Mouse (Mus musculus): ENCODE measurements around the gene Slc35b4. TPM values are rescaled to one million over a fixed set of nuclear protein-coding genes. Genes with fewer than 3 reads are reported as not detected.

The Slc35b4 gene
- polyA plus RNA-seq, 2 experiments, result 8.4 to 17.0 TPM

DNA sequence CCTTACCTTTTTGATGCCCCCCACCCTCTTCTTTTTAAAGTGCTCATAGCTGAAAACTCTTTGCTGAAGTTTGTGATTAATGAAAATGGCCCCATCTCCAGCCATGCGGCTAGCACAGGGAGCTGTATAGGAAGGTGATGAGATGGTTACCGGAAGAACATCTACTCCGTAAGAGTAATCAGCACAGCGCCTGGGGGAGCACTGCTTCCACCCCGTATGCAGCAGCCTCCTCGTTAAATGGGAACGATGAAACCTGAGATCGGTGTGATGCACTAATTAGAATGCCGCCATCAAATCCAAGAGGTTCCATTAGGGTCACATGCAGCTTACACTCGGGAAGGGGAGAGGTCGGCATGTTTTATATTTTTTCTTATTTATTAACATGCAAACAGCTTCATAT is 34.0 kb downstream of the Slc35b4 start:
- 72% methylated on average over 11 of the region's 11 CpGs for WGBS (ENCODE audit: insufficient replicate concordance)
- no peak for DNase-seq (ENCODE audit: low read depth in 3 of 3, low spot score in 3 of 3)
- Histone ChIP-seq H3K4me2 (ENCODE audit: low read depth) (no peak overlapping the region), H3K36me3 (replicated peaks; ENCODE audit: control insufficient read depth, insufficient read depth, low read depth) (no peaks in the 10 kb centered on the region), H3K4me1 (replicated peaks; ENCODE audit: control insufficient read depth in 2 of 2, insufficient read depth in 2 of 2, low read length in 1 of 2) (no peaks in the 10 kb centered on the region), H3K9me3 (ENCODE audit: control insufficient read depth, low read length) (no peaks in the 10 kb centered on the region), H3K27ac (no peak overlapping the region), H3K4me3 (ENCODE audit: insufficient read depth in 1 of 2, low read depth in 2 of 2, low read length in 2 of 2) (no peak overlapping the region), H3K27me3 (ENCODE audit: control insufficient read depth, insufficient read depth, low read length) (no peaks in the 10 kb centered on the region), H3K9ac (replicated peaks) (no peak overlapping the region)
- ATAC-seq (ENCODE audit: insufficient read depth), result no peak
- no peak for TF ChIP-seq CTCF (IDR thresholded peaks at IDR 0.05; ENCODE audit: low read depth)

DNA sequence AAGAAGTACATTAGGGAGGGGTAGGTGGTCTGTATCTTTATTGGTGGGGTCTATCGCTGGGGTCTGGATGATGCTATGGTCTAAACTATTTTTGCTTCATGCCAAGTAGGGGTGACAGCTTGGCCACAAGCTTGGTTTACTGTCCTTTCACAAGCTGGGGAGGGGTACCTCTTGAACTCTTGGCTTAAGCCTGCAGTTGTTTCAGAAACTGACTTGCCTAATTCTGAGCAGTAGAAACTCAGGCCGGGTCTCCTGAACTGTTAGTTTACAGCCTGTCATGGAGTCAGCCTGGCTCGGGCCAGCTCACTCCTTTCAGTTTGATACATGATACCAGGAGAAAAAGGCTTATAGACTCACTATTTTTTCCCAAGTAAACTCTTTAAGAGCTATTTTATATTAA is 38.5 kb downstream of the Slc35b4 start:
- Histone ChIP-seq H3K27ac (no peak overlapping the region), H3K27me3 (ENCODE audit: control insufficient read depth, insufficient read depth, low read length) (no peaks in the 10 kb centered on the region), H3K4me1 (replicated peaks; ENCODE audit: control insufficient read depth in 2 of 2, insufficient read depth in 2 of 2, low read length in 1 of 2) (no peaks in the 10 kb centered on the region), H3K9me3 (ENCODE audit: control insufficient read depth, low read length) (no peaks in the 10 kb centered on the region), H3K36me3 (replicated peaks; ENCODE audit: control insufficient read depth, insufficient read depth, low read depth) (no peaks in the 10 kb centered on the region), H3K4me3 (ENCODE audit: insufficient read depth in 1 of 2, low read depth in 2 of 2, low read length in 2 of 2) (no peak overlapping the region), H3K4me2 (ENCODE audit: low read depth) (no peak overlapping the region), H3K9ac (replicated peaks) (no peak overlapping the region)
- DNase-seq (ENCODE audit: low read depth in 3 of 3, low spot score in 3 of 3) (no peak), ATAC-seq (ENCODE audit: insufficient read depth) (no peak)
- no peak for TF ChIP-seq CTCF (IDR thresholded peaks at IDR 0.05; ENCODE audit: low read depth)
- TF ChIP-seq EP300 (IDR thresholded peaks at IDR 0.05; ENCODE audit: low read depth), result no peak
- WGBS (ENCODE audit: insufficient replicate concordance), result 64% methylated on average over 3 of the region's 3 CpGs

GRCm38 (mm10) chr6:34132391-34132790 is 44.5 kb downstream of the Slc35b4 start:
- Histone ChIP-seq H3K4me1 (replicated peaks; ENCODE audit: control insufficient read depth in 2 of 2, insufficient read depth in 2 of 2, low read length in 1 of 2) (no peaks in the 10 kb centered on the region), H3K4me2 (ENCODE audit: low read depth) (no peak overlapping the region), H3K36me3 (replicated peaks; ENCODE audit: control insufficient read depth, insufficient read depth, low read depth) (no peaks in the 10 kb centered on the region), H3K27me3 (ENCODE audit: control insufficient read depth, insufficient read depth, low read length) (no peaks in the 10 kb centered on the region), H3K4me3 (ENCODE audit: insufficient read depth in 1 of 2, low read depth in 2 of 2, low read length in 2 of 2) (no peak overlapping the region), H3K9me3 (ENCODE audit: control insufficient read depth, low read length) (no peaks in the 10 kb centered on the region), H3K27ac (no peak overlapping the region), H3K9ac (replicated peaks) (no peak overlapping the region)
- ATAC-seq (ENCODE audit: insufficient read depth) (no peak), DNase-seq (ENCODE audit: low read depth in 3 of 3, low spot score in 3 of 3) (no peak)
- TF ChIP-seq EP300 (IDR thresholded peaks at IDR 0.05; ENCODE audit: low read depth), result no peak
- TF ChIP-seq CTCF (IDR thresholded peaks at IDR 0.05; ENCODE audit: low read depth), result no peak
- WGBS (ENCODE audit: insufficient replicate concordance), result 81% methylated on average over 9 of the region's 9 CpGs

DNA sequence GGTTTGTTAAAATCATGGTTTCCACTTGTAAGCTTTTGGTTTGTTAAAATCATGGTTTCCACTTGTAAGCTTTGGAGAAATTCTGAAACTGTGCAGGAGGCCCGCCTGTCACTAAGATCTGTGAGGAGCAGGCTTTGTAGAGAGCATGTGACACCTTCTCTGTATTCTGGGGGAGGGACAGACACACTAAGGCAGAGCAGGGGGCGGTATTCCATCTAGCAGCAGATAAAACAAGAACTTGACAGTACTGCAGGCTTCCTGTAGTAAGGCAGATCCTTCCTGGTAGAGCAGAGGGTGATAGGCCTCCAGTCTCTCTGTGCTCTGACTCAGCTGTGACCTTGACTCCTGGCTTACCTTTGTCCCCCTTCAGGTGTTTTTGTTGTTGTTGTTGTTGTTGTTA is 47.6 kb downstream of the Slc35b4 start:
- Histone ChIP-seq H3K4me3 (ENCODE audit: insufficient read depth in 1 of 2, low read depth in 2 of 2, low read length in 2 of 2) (no peak overlapping the region), H3K36me3 (replicated peaks; ENCODE audit: control insufficient read depth, insufficient read depth, low read depth) (no peaks in the 10 kb centered on the region), H3K9me3 (ENCODE audit: control insufficient read depth, low read length) (no peaks in the 10 kb centered on the region), H3K27me3 (ENCODE audit: control insufficient read depth, insufficient read depth, low read length) (no peaks in the 10 kb centered on the region), H3K27ac (no peak overlapping the region), H3K4me2 (ENCODE audit: low read depth) (no peak overlapping the region), H3K4me1 (replicated peaks; ENCODE audit: control insufficient read depth in 2 of 2, insufficient read depth in 2 of 2, low read length in 1 of 2) (no peaks in the 10 kb centered on the region), H3K9ac (replicated peaks) (no peak overlapping the region)
- ATAC-seq (ENCODE audit: insufficient read depth) (no peak), DNase-seq (ENCODE audit: low read depth in 3 of 3, low spot score in 3 of 3) (no peak)
- TF ChIP-seq CTCF (IDR thresholded peaks at IDR 0.05; ENCODE audit: low read depth) (no peak), EP300 (IDR thresholded peaks at IDR 0.05; ENCODE audit: low read depth) (no peak)
- 18% methylated on average over 2 of the region's 2 CpGs for WGBS (ENCODE audit: insufficient replicate concordance)

GRCm38 (mm10) chr6:34124401-34124800 is 52.5 kb downstream of the Slc35b4 start:
- DNase-seq (ENCODE audit: low read depth in 3 of 3, low spot score in 3 of 3) (no peak), ATAC-seq (ENCODE audit: insufficient read depth) (no peak)
- H3K4me3 ChIP-seq (ENCODE audit: insufficient read depth in 1 of 2, low read depth in 2 of 2, low read length in 2 of 2), result no peak overlapping the region
- 42% methylated on average over 2 of the region's 2 CpGs for WGBS (ENCODE audit: insufficient replicate concordance)
- H3K9ac ChIP-seq (replicated peaks), result no peak overlapping the region
- no peak overlapping the region for H3K27ac ChIP-seq
- no peaks in the 10 kb centered on the region for H3K9me3 ChIP-seq (ENCODE audit: control insufficient read depth, low read length)
- no peaks in the 10 kb centered on the region for H3K27me3 ChIP-seq (ENCODE audit: control insufficient read depth, insufficient read depth, low read length)
- no peaks in the 10 kb centered on the region for H3K36me3 ChIP-seq (replicated peaks; ENCODE audit: control insufficient read depth, insufficient read depth, low read depth)
- TF ChIP-seq CTCF (IDR thresholded peaks at IDR 0.05; ENCODE audit: low read depth) (no peak), EP300 (IDR thresholded peaks at IDR 0.05; ENCODE audit: low read depth) (no peak)
- H3K4me1 ChIP-seq (replicated peaks; ENCODE audit: control insufficient read depth in 2 of 2, insufficient read depth in 2 of 2, low read length in 1 of 2), result no peaks in the 10 kb centered on the region
- H3K4me2 ChIP-seq (ENCODE audit: low read depth), result no peak overlapping the region

All from liver, embryonic 14.5 days (tissue).